Mouse (Mus musculus): ENCODE measurements around the gene Gm49325.

DNA sequence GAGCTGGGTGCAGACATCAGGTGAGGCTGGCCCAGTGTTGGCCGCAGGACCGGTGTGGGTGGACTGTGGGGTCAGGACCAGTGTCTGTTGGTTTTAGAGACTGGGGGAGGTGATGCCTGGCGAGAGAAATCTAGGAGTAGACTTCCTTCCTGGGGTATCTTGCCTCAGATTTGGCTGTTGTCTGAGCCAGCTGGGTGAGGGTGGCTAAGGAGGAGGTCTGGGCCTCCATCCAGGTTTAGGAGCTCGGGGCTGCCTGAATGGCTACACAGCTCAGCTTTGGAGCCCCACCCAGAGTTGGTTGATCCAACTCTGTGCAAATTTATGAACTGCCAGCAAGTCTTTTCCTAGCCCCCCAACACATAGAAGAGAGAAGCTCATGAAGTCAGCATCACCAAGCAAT lies 61.4 kb downstream of the Gm49325 start:
- TF ChIP-seq CTCF (IDR thresholded peaks at IDR 0.05; ENCODE audit: borderline replicate concordance, control insufficient read depth, extremely low read depth, insufficient read depth, low read length, poor library complexity): no peak
- no peak for TF ChIP-seq POLR2A (IDR thresholded peaks at IDR 0.05; ENCODE audit: control insufficient read depth, extremely low read depth, insufficient read depth, low read length, poor library complexity)

All from thymus, adult 2 months (tissue).